Mouse (Mus musculus): ENCODE data around the gene Pdss2.

DNA sequence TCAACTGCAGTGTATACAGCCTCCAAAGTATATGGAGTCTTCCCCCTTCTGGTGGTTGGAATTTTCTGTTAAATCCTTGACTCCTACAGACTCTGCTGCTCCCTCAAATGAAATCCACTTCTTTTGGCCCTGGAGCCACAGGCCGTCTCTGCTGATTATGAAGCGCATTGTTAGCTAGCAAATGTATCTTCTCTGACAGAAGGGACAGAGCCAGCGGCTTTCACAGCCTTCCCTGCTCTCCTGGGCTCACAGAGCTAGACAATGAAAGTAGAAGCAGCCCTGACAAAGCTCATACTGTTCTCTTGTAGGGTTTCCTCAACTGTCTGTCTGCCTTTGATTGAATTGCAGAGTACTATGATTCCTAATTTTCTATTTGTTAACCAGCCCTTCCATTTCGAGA, 51.1 kb downstream of the Pdss2 start:
- TF ChIP-seq CTCF (IDR thresholded peaks at IDR 0.05; ENCODE audit: control insufficient read depth, insufficient read depth, insufficient replicate concordance, low read depth, low read length) (no peak), POLR2A (IDR thresholded peaks at IDR 0.05; ENCODE audit: control insufficient read depth, low read depth, low read length) (no peak)
